Mouse (Mus musculus): ENCODE measurements around the gene Trmt6. TPM values are rescaled to one million over a fixed set of nuclear protein-coding genes. Genes with fewer than 3 reads are reported as not detected.

Gene Trmt6
- 35.5 and 38.4 TPM in 2 replicates for polyA plus RNA-seq (2015; fragmentation: Nextera tagmentation; extraction: Ambion mirVana)

GRCm38 (mm10) chr2:132815608-132816314 is at the start of gene Trmt6, which contains the start of gene Mcm8:
Trmt6 (minus strand) TSS chr2:132816055.
Mcm8 (plus strand) TSS chr2:132816141.
- no peaks in the 10 kb centered on the region for H3K9me3 ChIP-seq (ENCODE audit: control insufficient read depth)
- under 1% methylated on average over 59 of the region's 59 CpGs for WGBS
- H3K4me3 ChIP-seq (ENCODE audit: low read depth, low read length), result peak within 1 kb of the TSS; percentile 70
- H3K36me3 ChIP-seq (ENCODE audit: control insufficient read depth, insufficient read depth), result peaks cover 14% of the 10 kb centered on the region
- peak; percentile 100 for ATAC-seq
- peak within 1 kb of the TSS; percentile 66 for H3K27ac ChIP-seq (ENCODE audit: low read depth, low read length)
- peak within 1 kb of the TSS; percentile 83 for H3K4me2 ChIP-seq (replicated peaks; ENCODE audit: low read depth)
- H3K9ac ChIP-seq (ENCODE audit: low read depth, low read length), result peak within 1 kb of the TSS; percentile 70
- 0 out of 2 replicates have a peak, but pooled peaks cover 4% of the 10 kb centered on the region for H3K4me1 ChIP-seq (replicated peaks; ENCODE audit: control insufficient read depth, insufficient read depth, low read length)
- peak; percentile 51 for TF ChIP-seq CTCF (IDR thresholded peaks at IDR 0.05; ENCODE audit: low read depth)
- H3K27me3 ChIP-seq (replicated peaks; ENCODE audit: control insufficient read depth, insufficient read depth, low read length), result no peaks in the 10 kb centered on the region

- Histone ChIP-seq H3K27ac (ENCODE audit: low read depth, low read length) (no peak overlapping the region), H3K4me2 (replicated peaks; ENCODE audit: low read depth) (no peak overlapping the region), H3K36me3 (ENCODE audit: control insufficient read depth, insufficient read depth) (peaks cover 28% of the 10 kb centered on the region; the same call in 1 of the 2 replicates), H3K9me3 (ENCODE audit: control insufficient read depth) (no peaks in the 10 kb centered on the region), H3K4me1 (replicated peaks; ENCODE audit: control insufficient read depth, insufficient read depth, low read length) (no peaks in the 10 kb centered on the region), H3K9ac (ENCODE audit: low read depth, low read length) (no peak overlapping the region), H3K27me3 (replicated peaks; ENCODE audit: control insufficient read depth, insufficient read depth, low read length) (no peaks in the 10 kb centered on the region), H3K4me3 (ENCODE audit: low read depth, low read length) (no peak overlapping the region)
- no peak for ATAC-seq
- WGBS, result 87% methylated on average over 2 of the region's 2 CpGs
- no peak for TF ChIP-seq CTCF (IDR thresholded peaks at IDR 0.05; ENCODE audit: low read depth)
Observed at GRCm38 (mm10) chr2:132863325-132863724, 47.5 kb upstream of the Trmt6 start.

GRCm38 (mm10) chr2:132861456-132861855 is 45.6 kb upstream of the Trmt6 start:
- 80% methylated on average over 2 of the region's 2 CpGs for WGBS
- Histone ChIP-seq H3K4me2 (replicated peaks; ENCODE audit: low read depth) (no peak overlapping the region), H3K27ac (ENCODE audit: low read depth, low read length) (no peak overlapping the region), H3K9ac (ENCODE audit: low read depth, low read length) (no peak overlapping the region), H3K36me3 (ENCODE audit: control insufficient read depth, insufficient read depth) (peaks cover 22% of the 10 kb centered on the region; the same call in 1 of the 2 replicates), H3K27me3 (replicated peaks; ENCODE audit: control insufficient read depth, insufficient read depth, low read length) (no peaks in the 10 kb centered on the region), H3K9me3 (ENCODE audit: control insufficient read depth) (no peaks in the 10 kb centered on the region), H3K4me1 (replicated peaks; ENCODE audit: control insufficient read depth, insufficient read depth, low read length) (no peaks in the 10 kb centered on the region), H3K4me3 (ENCODE audit: low read depth, low read length) (no peak overlapping the region)
- no peak for TF ChIP-seq CTCF (IDR thresholded peaks at IDR 0.05; ENCODE audit: low read depth)
- ATAC-seq, result no peak

- Histone ChIP-seq H3K27me3 (replicated peaks; ENCODE audit: control insufficient read depth, insufficient read depth, low read length) (no peaks in the 10 kb centered on the region), H3K4me2 (replicated peaks; ENCODE audit: low read depth) (no peak overlapping the region), H3K9me3 (ENCODE audit: control insufficient read depth) (no peaks in the 10 kb centered on the region), H3K9ac (ENCODE audit: low read depth, low read length) (no peak overlapping the region), H3K36me3 (ENCODE audit: control insufficient read depth, insufficient read depth) (peaks cover 17% of the 10 kb centered on the region; the same call in 1 of the 2 replicates), H3K4me1 (replicated peaks; ENCODE audit: control insufficient read depth, insufficient read depth, low read length) (no peaks in the 10 kb centered on the region), H3K4me3 (ENCODE audit: low read depth, low read length) (no peak overlapping the region), H3K27ac (ENCODE audit: low read depth, low read length) (no peak overlapping the region)
- no peak for ATAC-seq
- no peak for TF ChIP-seq CTCF (IDR thresholded peaks at IDR 0.05; ENCODE audit: low read depth)
Observed at GRCm38 (mm10) chr2:132860435-132860834, 44.6 kb upstream of the Trmt6 start.

- 62% methylated on average over 5 of the region's 5 CpGs for WGBS
- ATAC-seq, result peak; percentile 51; the same call in 1 of the 2 replicates
- Histone ChIP-seq H3K4me2 (replicated peaks; ENCODE audit: low read depth) (no peak overlapping the region), H3K27me3 (replicated peaks; ENCODE audit: control insufficient read depth, insufficient read depth, low read length) (no peaks in the 10 kb centered on the region), H3K4me1 (replicated peaks; ENCODE audit: control insufficient read depth, insufficient read depth, low read length) (no peaks in the 10 kb centered on the region), H3K36me3 (ENCODE audit: control insufficient read depth, insufficient read depth) (peaks cover 8% of the 10 kb centered on the region; the same call in 1 of the 2 replicates), H3K27ac (ENCODE audit: low read depth, low read length) (no peak overlapping the region), H3K4me3 (ENCODE audit: low read depth, low read length) (no peak overlapping the region), H3K9me3 (ENCODE audit: control insufficient read depth) (no peaks in the 10 kb centered on the region), H3K9ac (ENCODE audit: low read depth, low read length) (no peak overlapping the region)
- TF ChIP-seq CTCF (IDR thresholded peaks at IDR 0.05; ENCODE audit: low read depth), result 0 out of 2 replicates have a peak, but pooled peaks have one; percentile 7
Observed at GRCm38 (mm10) chr2:132856333-132856732, 40.5 kb upstream of the Trmt6 start.

- 98% methylated on average over 1 of the region's 1 CpGs for WGBS
- H3K36me3 ChIP-seq (ENCODE audit: control insufficient read depth, insufficient read depth), result peaks cover 17% of the 10 kb centered on the region; the same call in 1 of the 2 replicates
- TF ChIP-seq CTCF (IDR thresholded peaks at IDR 0.05; ENCODE audit: low read depth), result no peak
Observed at GRCm38 (mm10) chr2:132853051-132853450, 37.2 kb upstream of the Trmt6 start.

More at GRCm38 (mm10) chr2:132853051-132853450, 37.2 kb upstream of the Trmt6 start:
- Histone ChIP-seq H3K9me3 (ENCODE audit: control insufficient read depth) (no peaks in the 10 kb centered on the region), H3K4me3 (ENCODE audit: low read depth, low read length) (no peak overlapping the region), H3K27me3 (replicated peaks; ENCODE audit: control insufficient read depth, insufficient read depth, low read length) (no peaks in the 10 kb centered on the region), H3K9ac (ENCODE audit: low read depth, low read length) (no peak overlapping the region), H3K27ac (ENCODE audit: low read depth, low read length) (no peak overlapping the region), H3K4me1 (replicated peaks; ENCODE audit: control insufficient read depth, insufficient read depth, low read length) (no peaks in the 10 kb centered on the region), H3K4me2 (replicated peaks; ENCODE audit: low read depth) (no peak overlapping the region)
- no peak for ATAC-seq

Measured in intestine, postnatal 0 days (tissue).